Mouse (Mus musculus) kidney, embryonic 14.5 days (tissue): Measurements from ENCODE around the gene Aifm1. TPM values are rescaled to one million over a fixed set of nuclear protein-coding genes. Genes with fewer than 3 reads are reported as not detected.

ENCODE experiments used
- ATAC-seq: fragments of 200-750 bp; cut with Nextera tagmentation; 2 replicates; pipeline ENCODE4 v1.8.0; 2017; ENCODE audit warnings: moderate number of reproducible peaks, mild to moderate bottlenecking, moderate TSS enrichment, moderate library complexity; ENCODE audit not compliant: low FRiP score, low TSS enrichment
- H3K27ac ChIP-seq: fragments of 300-500 bp; sonication (generic); 2 replicates; pipeline ENCODE4 v1.5.1; 2014; ENCODE audit warnings: low read depth, mild to moderate bottlenecking, low read length, moderate library complexity, mixed read lengths
- H3K27me3 ChIP-seq: fragments of 300-500 bp; sonication (generic); 2 replicates; pipeline ENCODE4 v1.6.1; 2014; ENCODE audit warnings: mild to moderate bottlenecking, low read length; ENCODE audit not compliant: control insufficient read depth, insufficient read depth
- H3K36me3 ChIP-seq: fragments of 300-500 bp; sonication (generic); 2 replicates; pipeline ENCODE4 v1.6.1; 2014; ENCODE audit warnings: low read length, mixed read lengths; ENCODE audit not compliant: control insufficient read depth, insufficient read depth
- H3K4me1 ChIP-seq: fragments of 300-500 bp; sonication (generic); 2 replicates; pipeline ENCODE4 v1.6.1; 2014; ENCODE audit warnings: low read length, mixed read lengths; ENCODE audit not compliant: control insufficient read depth, insufficient read depth
- H3K4me2 ChIP-seq: fragments of 300-500 bp; sonication (generic); replicated peaks from 2 replicates; pipeline ENCODE4 v1.6.1; 2014; ENCODE audit warnings: low read depth, mild to moderate bottlenecking, low read length
- H3K4me3 ChIP-seq: fragments of 300-500 bp; sonication (generic); 2 replicates; pipeline ENCODE4 v1.5.1; 2014; ENCODE audit warnings: mild to moderate bottlenecking, low read length
- H3K9ac ChIP-seq: fragments of 300-500 bp; sonication (generic); 2 replicates; pipeline ENCODE4 v1.6.1; 2014; ENCODE audit warnings: low read depth, mild to moderate bottlenecking, low read length, moderate library complexity
- H3K9me3 ChIP-seq: fragments of 300-500 bp; sonication (generic); 2 replicates; pipeline ENCODE4 v1.6.1; 2016; ENCODE audit warnings: low read length; ENCODE audit not compliant: control insufficient read depth
- WGBS: fragments of 180-500 bp; shearing (Covaris S2); extraction: QIAGEN DNeasy Blood & Tissue Kit; methylation state at CpG from one replicate; pipeline ENCODE4 v1.1.7; 2014; 5-methylcytosine and 5-hydroxymethylcytosine counted together
- polyA plus RNA-seq: library from polyadenylated mRNA; unstranded; fragments of >200 nt; fragmentation: Nextera tagmentation; extraction: Ambion mirVana; gene quantifications from 2 replicates; pipeline ENCODE4 v1.2.1, GENCODE M21; 2014

Gene Aifm1
- polyA plus RNA-seq, 1 experiment from 2014 or later, result 72.8 TPM

DNA sequence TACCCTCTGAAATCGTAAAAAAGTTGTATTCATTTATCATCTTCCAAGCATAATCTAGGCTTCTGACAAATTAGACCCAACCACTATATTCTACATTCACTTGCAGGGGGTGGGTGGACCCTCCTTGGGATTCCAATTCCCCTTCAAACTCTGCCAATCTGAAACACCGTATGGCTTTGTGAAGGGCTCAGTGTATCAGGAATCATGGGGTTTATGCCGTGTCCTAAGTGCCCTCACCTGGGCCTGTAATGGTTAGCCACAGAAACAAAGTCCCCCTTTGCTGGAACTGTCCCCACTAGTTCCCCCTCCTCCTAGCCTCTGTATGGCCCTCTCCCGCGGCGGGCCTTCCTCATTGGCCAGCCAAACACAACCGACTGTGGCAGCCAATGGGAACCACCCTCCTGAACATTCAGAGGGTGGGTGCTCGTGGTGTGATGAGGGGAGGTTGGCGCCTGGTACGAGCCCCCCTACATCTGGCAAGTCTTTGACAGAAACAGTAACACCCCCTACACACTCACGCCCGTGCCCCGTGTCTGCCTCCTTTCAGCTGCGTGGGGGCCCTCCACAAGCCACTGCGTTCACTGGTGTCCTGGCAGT, 4.9 kb upstream of the Aifm1 start:
- Histone ChIP-seq H3K9ac (no peak overlapping the region), H3K4me2 (peak overlapping the region; percentile 63), H3K4me3 (peak overlapping the region; percentile 40), H3K27me3 (no peaks in the 10 kb centered on the region), H3K27ac (no peak overlapping the region), H3K4me1 (no peaks in the 10 kb centered on the region), H3K9me3 (no peaks in the 10 kb centered on the region), H3K36me3 (no peaks in the 10 kb centered on the region)
- ATAC-seq, result peak; percentile 73
- WGBS, result 40% methylated on average over 15 of the region's 15 CpGs

DNA sequence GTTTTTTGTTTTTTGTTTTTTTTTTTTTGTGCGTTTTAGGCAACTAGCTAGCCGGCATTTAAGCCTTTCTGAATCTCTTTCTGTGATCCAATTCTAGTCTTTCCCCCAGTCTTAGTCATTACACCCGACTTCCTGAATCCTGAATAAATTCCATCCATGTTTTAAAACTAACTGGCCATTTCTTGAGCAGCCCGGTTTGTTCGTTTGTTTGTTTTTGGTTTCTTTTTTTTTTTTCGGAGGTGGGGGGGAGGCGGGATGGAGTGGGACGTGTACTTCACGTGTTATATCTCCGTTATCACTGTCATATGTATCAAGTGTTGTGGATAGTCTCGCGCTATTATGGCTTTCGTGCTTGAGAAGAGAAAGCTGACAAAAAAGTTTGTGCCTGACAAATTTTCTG, 461 bp upstream of the Aifm1 start:
- ATAC-seq, result no peak
- H3K27ac ChIP-seq, result no peak overlapping the region
- H3K4me3 ChIP-seq, result peak overlapping the region; percentile 51
- H3K27me3 ChIP-seq, result no peaks in the 10 kb centered on the region
- no peak overlapping the region; the same call in 1 of the 2 replicates for H3K9ac ChIP-seq
- H3K36me3 ChIP-seq, result no peaks in the 10 kb centered on the region
- no peaks in the 10 kb centered on the region for H3K9me3 ChIP-seq
- WGBS, result 27% methylated on average over 13 of the region's 13 CpGs
- 0 out of 2 replicates have a peak, but pooled peaks cover 2% of the 10 kb centered on the region for H3K4me1 ChIP-seq
- H3K4me2 ChIP-seq, result peak overlapping the region; percentile 47

GRCm38 (mm10) chrX:48493763-48494162, 19.6 kb downstream of the Aifm1 start:
- H3K27me3 ChIP-seq, result no peaks in the 10 kb centered on the region
- no peak for ATAC-seq
- no peak overlapping the region for H3K27ac ChIP-seq
- H3K4me3 ChIP-seq, result no peak overlapping the region
- no peaks in the 10 kb centered on the region for H3K9me3 ChIP-seq
- no peak overlapping the region for H3K9ac ChIP-seq
- no peaks in the 10 kb centered on the region for H3K4me1 ChIP-seq
- H3K4me2 ChIP-seq, result no peak overlapping the region
- H3K36me3 ChIP-seq, result peaks cover 7% of the 10 kb centered on the region; the same call in 1 of the 2 replicates
- WGBS, result 92% methylated on average over 8 of the region's 8 CpGs

GRCm38 (mm10) chrX:48481687-48482086, 31.7 kb downstream of the Aifm1 start:
- Histone ChIP-seq H3K4me3 (no peak overlapping the region), H3K9ac (no peak overlapping the region), H3K27ac (no peak overlapping the region), H3K4me1 (no peaks in the 10 kb centered on the region), H3K9me3 (no peaks in the 10 kb centered on the region), H3K27me3 (no peaks in the 10 kb centered on the region), H3K36me3 (peaks cover 26% of the 10 kb centered on the region), H3K4me2 (no peak overlapping the region)
- WGBS, result 91% methylated on average over 7 of the region's 7 CpGs
- no peak for ATAC-seq

GRCm38 (mm10) chrX:48481095-48481494, 32.3 kb downstream of the Aifm1 start:
- no peak overlapping the region for H3K9ac ChIP-seq
- ATAC-seq, result no peak
- no peaks in the 10 kb centered on the region for H3K27me3 ChIP-seq
- H3K36me3 ChIP-seq, result peaks cover 26% of the 10 kb centered on the region
- no peaks in the 10 kb centered on the region for H3K9me3 ChIP-seq
- no peak overlapping the region for H3K27ac ChIP-seq
- H3K4me1 ChIP-seq, result no peaks in the 10 kb centered on the region
- H3K4me2 ChIP-seq, result no peak overlapping the region
- H3K4me3 ChIP-seq, result no peak overlapping the region
- 89% methylated on average over 4 of the region's 4 CpGs for whole genome bisulfite sequencing

GRCm38 (mm10) chrX:48467355-48467946, 45.9 kb downstream of the Aifm1 start:
- no peak for ATAC-seq
- 87% methylated on average over 3 of the region's 3 CpGs for WGBS

DNA sequence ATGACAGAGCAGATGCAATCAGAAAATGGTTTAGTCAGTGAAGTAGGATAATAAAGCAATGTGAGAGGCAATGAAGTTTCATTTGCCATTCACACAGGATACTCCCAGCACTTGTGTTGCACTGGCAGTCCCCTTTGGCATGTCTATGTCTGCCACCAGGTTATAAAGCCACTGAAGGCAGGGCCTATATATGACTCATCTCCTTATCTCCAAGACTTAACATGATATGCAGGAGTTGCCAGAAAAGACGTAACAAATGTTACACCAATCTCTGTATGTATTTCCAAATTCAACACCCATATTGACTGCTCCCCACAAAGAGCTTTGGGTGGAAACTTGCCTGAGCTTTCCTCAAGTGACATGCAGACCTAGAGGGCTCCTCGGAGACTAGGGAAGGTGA, 47.2 kb downstream of the Aifm1 start:
- Histone ChIP-seq H3K4me3 (no peak overlapping the region), H3K27me3 (no peaks in the 10 kb centered on the region), H3K4me1 (no peaks in the 10 kb centered on the region), H3K9me3 (no peaks in the 10 kb centered on the region), H3K36me3 (no peaks in the 10 kb centered on the region), H3K4me2 (no peak overlapping the region), H3K9ac (no peak overlapping the region), H3K27ac (no peak overlapping the region)
- WGBS, result 81% methylated on average over 2 of the region's 2 CpGs
- no peak for ATAC-seq

More at GRCm38 (mm10) chrX:48467355-48467946, 45.9 kb downstream of the Aifm1 start:
- Histone ChIP-seq H3K36me3 (no peaks in the 10 kb centered on the region), H3K9ac (no peak overlapping the region), H3K4me2 (no peak overlapping the region), H3K4me3 (no peak overlapping the region), H3K27me3 (no peaks in the 10 kb centered on the region), H3K4me1 (no peaks in the 10 kb centered on the region), H3K27ac (no peak overlapping the region), H3K9me3 (no peaks in the 10 kb centered on the region)

DNA sequence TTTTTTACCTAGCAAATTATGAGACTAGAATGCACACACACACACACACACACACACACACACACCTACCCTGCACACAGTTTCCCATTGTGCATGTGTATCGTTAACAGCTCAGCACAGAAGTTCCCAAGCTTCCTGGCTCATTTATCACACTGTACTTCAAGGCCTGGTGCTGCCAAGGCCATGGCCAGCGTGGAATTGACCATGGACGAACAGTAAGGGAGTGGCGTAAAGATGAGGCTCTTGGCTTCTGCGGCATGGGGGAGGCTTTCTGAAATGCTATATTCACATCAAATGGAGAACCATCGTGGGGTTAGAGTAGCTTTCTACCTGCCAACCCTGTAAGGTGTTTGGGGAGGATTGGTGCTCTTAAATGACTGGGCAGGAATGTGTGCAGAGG, 48.9 kb downstream of the Aifm1 start:
- no peak for ATAC-seq
- H3K27ac ChIP-seq, result no peak overlapping the region
- 89% methylated on average over 6 of the region's 6 CpGs for WGBS

DNA sequence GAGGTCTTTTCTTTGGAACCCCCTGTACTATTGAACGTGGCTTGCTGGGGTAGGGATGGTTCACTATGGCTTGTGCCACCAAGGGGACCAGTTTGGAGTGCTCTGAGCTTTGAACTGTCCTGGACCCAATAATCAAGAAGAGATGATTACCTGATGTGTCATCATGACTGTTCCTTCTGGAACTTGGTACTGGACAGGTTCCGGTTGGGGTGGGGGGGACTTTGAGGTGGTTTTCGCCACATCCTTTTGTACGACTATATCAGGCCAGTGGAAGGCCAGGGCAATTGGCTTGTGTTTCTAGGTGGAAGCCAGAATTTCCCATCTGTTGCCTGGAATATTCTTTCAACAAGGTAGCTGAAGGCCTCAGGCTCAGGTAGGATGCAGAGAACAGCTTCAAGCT, 49.7 kb downstream of the Aifm1 start:
- Histone ChIP-seq H3K27me3 (no peaks in the 10 kb centered on the region), H3K9ac (no peak overlapping the region), H3K4me3 (no peak overlapping the region), H3K9me3 (no peaks in the 10 kb centered on the region), H3K27ac (no peak overlapping the region), H3K36me3 (no peaks in the 10 kb centered on the region), H3K4me2 (no peak overlapping the region), H3K4me1 (no peaks in the 10 kb centered on the region)
- ATAC-seq, result no peak
- 87% methylated on average over 4 of the region's 4 CpGs for WGBS

More for the DNA sequence above, 48.9 kb downstream of the Aifm1 start:
- H3K27me3 ChIP-seq, result no peaks in the 10 kb centered on the region
- H3K4me1 ChIP-seq, result no peaks in the 10 kb centered on the region
- H3K4me3 ChIP-seq, result no peak overlapping the region
- H3K9ac ChIP-seq, result no peak overlapping the region
- H3K36me3 ChIP-seq, result no peaks in the 10 kb centered on the region
- no peaks in the 10 kb centered on the region for H3K9me3 ChIP-seq
- H3K4me2 ChIP-seq, result no peak overlapping the region
